Mouse (Mus musculus) small intestine, adult 2 months (tissue): Measurements from ENCODE around the gene Hhex. TPM values are rescaled to one million over a fixed set of nuclear protein-coding genes. Genes with fewer than 3 reads are reported as not detected.

ENCODE experiments used
- H3K27ac ChIP-seq: fragments of 200-500 bp; 2 replicates; pipeline ENCODE4 v1.5.1; 2012; ENCODE audit warnings: low read depth, low read length, control low read depth, inconsistent platforms; ENCODE audit not compliant: insufficient read depth
- H3K27me3 ChIP-seq: fragments of 200-500 bp; 2 replicates; pipeline ENCODE4 v1.6.1; 2012; ENCODE audit warnings: mild to moderate bottlenecking, moderate library complexity, low read length, inconsistent platforms; ENCODE audit not compliant: control insufficient read depth, insufficient read depth
- H3K36me3 ChIP-seq: fragments of 200-500 bp; 2 replicates; pipeline ENCODE4 v1.6.1; 2012; ENCODE audit warnings: mild to moderate bottlenecking, low read length, control low read depth, inconsistent platforms; ENCODE audit not compliant: control insufficient read depth, insufficient read depth
- H3K4me1 ChIP-seq: fragments of 200-500 bp; 2 replicates; pipeline ENCODE4 v1.6.1; 2012; ENCODE audit warnings: low read length, inconsistent platforms, mixed read lengths; ENCODE audit not compliant: control insufficient read depth, insufficient read depth, insufficient read length
- H3K4me3 ChIP-seq: fragments of 200-500 bp; 2 replicates; pipeline ENCODE4 v1.5.1; 2012; ENCODE audit warnings: low read depth, mild to moderate bottlenecking, control low read depth, inconsistent platforms, low read length, moderate library complexity
- CTCF ChIP-seq: fragments of 200-500 bp; IDR thresholded peaks from 2 replicates; pipeline ENCODE4 v1.5.1; 2012; ENCODE audit warnings: low read depth, mild to moderate bottlenecking, control low read depth, inconsistent platforms, low read length, moderate library complexity, mixed read lengths; ENCODE audit not compliant: insufficient replicate concordance, insufficient read length; ENCODE audit errors: extremely low read depth
- POLR2A ChIP-seq: fragments of 200-500 bp; IDR thresholded peaks from 2 replicates; pipeline ENCODE4 v1.6.1; 2012; ENCODE audit warnings: low read depth, mild to moderate bottlenecking, control low read depth, inconsistent platforms, low read length, moderate library complexity
- WGBS: fragments of 180-500 bp; shearing (Covaris S2); methylation state at CpG from one replicate; pipeline ENCODE4 v1.1.7; 2018; 5-methylcytosine and 5-hydroxymethylcytosine counted together
- polyA plus RNA-seq: library from polyadenylated mRNA; depleted of rRNA; stranded (reverse); fragments of >200 nt; gene quantifications from 2 replicates; pipeline ENCODE4 v1.2.3, GENCODE M21; 2012

Gene Hhex
- polyA plus RNA-seq, 1 experiment = 9.4 TPM

GRCm38 (mm10) chr19:37449246-37449645, 14.6 kb downstream of the Hhex start:
- H3K4me1 ChIP-seq = no peaks in the 10 kb centered on the region
- no peaks in the 10 kb centered on the region for H3K36me3 ChIP-seq
- 70% methylated on average over 3 of the region's 3 CpGs for WGBS
- H3K27me3 ChIP-seq = no peaks in the 10 kb centered on the region
- TF ChIP-seq POLR2A = no peak
- no peak for TF ChIP-seq CTCF
- H3K27ac ChIP-seq = no peak overlapping the region
- no peak overlapping the region for H3K4me3 ChIP-seq

GRCm38 (mm10) chr19:37455528-37455927, 20.9 kb downstream of the Hhex start:
- H3K27me3 ChIP-seq = no peaks in the 10 kb centered on the region
- 50% methylated on average over 2 of the region's 2 CpGs for WGBS
- TF ChIP-seq CTCF = no peak
- TF ChIP-seq POLR2A = no peak
- H3K4me3 ChIP-seq = no peak overlapping the region
- H3K4me1 ChIP-seq = no peaks in the 10 kb centered on the region
- H3K27ac ChIP-seq = no peak overlapping the region
- H3K36me3 ChIP-seq = no peaks in the 10 kb centered on the region

GRCm38 (mm10) chr19:37455961-37456360, 21.4 kb downstream of the Hhex start:
- TF ChIP-seq POLR2A (no peak), CTCF (no peak)
- Histone ChIP-seq H3K4me1 (no peaks in the 10 kb centered on the region), H3K36me3 (no peaks in the 10 kb centered on the region), H3K27ac (no peak overlapping the region), H3K27me3 (no peaks in the 10 kb centered on the region), H3K4me3 (no peak overlapping the region)
- 96% methylated on average over 1 of the region's 1 CpGs for WGBS

GRCm38 (mm10) chr19:37458013-37458412, 23.4 kb downstream of the Hhex start:
- H3K4me3 ChIP-seq = no peak overlapping the region
- no peaks in the 10 kb centered on the region for H3K27me3 ChIP-seq
- H3K36me3 ChIP-seq = no peaks in the 10 kb centered on the region
- H3K27ac ChIP-seq = no peak overlapping the region
- TF ChIP-seq CTCF = no peak
- no peak for TF ChIP-seq POLR2A
- WGBS = 71% methylated on average over 6 of the region's 6 CpGs
- no peaks in the 10 kb centered on the region for H3K4me1 ChIP-seq

GRCm38 (mm10) chr19:37466403-37466802, 31.8 kb downstream of the Hhex start:
- no peak overlapping the region for H3K27ac ChIP-seq
- WGBS = 69% methylated on average over 3 of the region's 3 CpGs

GRCm38 (mm10) chr19:37466978-37467377, 32.4 kb downstream of the Hhex start:
- WGBS = 72% methylated on average over 5 of the region's 5 CpGs
- Histone ChIP-seq H3K4me3 (no peak overlapping the region), H3K36me3 (no peaks in the 10 kb centered on the region), H3K27me3 (0 out of 2 replicates have a peak, but pooled peaks cover 3% of the 10 kb centered on the region), H3K4me1 (no peaks in the 10 kb centered on the region), H3K27ac (no peak overlapping the region)
- TF ChIP-seq POLR2A = no peak
- TF ChIP-seq CTCF = no peak

More at GRCm38 (mm10) chr19:37466403-37466802, 31.8 kb downstream of the Hhex start:
- Histone ChIP-seq H3K4me3 (no peak overlapping the region), H3K27me3 (0 out of 2 replicates have a peak, but pooled peaks cover 3% of the 10 kb centered on the region), H3K36me3 (no peaks in the 10 kb centered on the region), H3K4me1 (no peaks in the 10 kb centered on the region)
- TF ChIP-seq CTCF (no peak), POLR2A (no peak)

- H3K4me1 ChIP-seq = no peaks in the 10 kb centered on the region
- no peaks in the 10 kb centered on the region for H3K27me3 ChIP-seq
- H3K4me3 ChIP-seq = no peak overlapping the region
- no peak for TF ChIP-seq POLR2A
- no peak for TF ChIP-seq CTCF
- no peaks in the 10 kb centered on the region for H3K36me3 ChIP-seq
- 71% methylated on average over 6 of the region's 6 CpGs for WGBS
- no peak overlapping the region for H3K27ac ChIP-seq
Observed at GRCm38 (mm10) chr19:37468841-37469566, 34.4 kb downstream of the Hhex start.
